Mouse (Mus musculus) neural tube, embryonic 12.5 days (tissue): ENCODE measurements around the gene Pgf. TPM values are rescaled to one million over a fixed set of nuclear protein-coding genes. Genes with fewer than 3 reads are reported as not detected.

Experiments used
- ATAC-seq: fragments of 200-750 bp; cut with Nextera tagmentation; 2 replicates; pipeline ENCODE4 v1.8.0; 2017; ENCODE audit warnings: low read depth, mild to moderate bottlenecking, moderate TSS enrichment, moderate library complexity; ENCODE audit not compliant: low FRiP score
- H3K27ac ChIP-seq: fragments of 300-500 bp; sonication (generic); 2 replicates; pipeline ENCODE4 v1.5.1; 2016
- H3K27me3 ChIP-seq: fragments of 300-500 bp; sonication (generic); replicated peaks from 2 replicates; pipeline ENCODE4 v1.6.1; 2016; ENCODE audit warnings: mild to moderate bottlenecking
- H3K36me3 ChIP-seq: fragments of 300-500 bp; sonication (generic); 2 replicates; pipeline ENCODE4 v1.6.1; 2016; ENCODE audit warnings: mild to moderate bottlenecking
- H3K4me1 ChIP-seq: fragments of 300-500 bp; sonication (generic); 2 replicates; pipeline ENCODE4 v1.6.1; 2016
- H3K4me2 ChIP-seq: fragments of 300-500 bp; sonication (generic); replicated peaks from 2 replicates; pipeline ENCODE4 v1.6.1; 2016; ENCODE audit warnings: mild to moderate bottlenecking
- H3K4me3 ChIP-seq: fragments of 300-500 bp; sonication (generic); 2 replicates; pipeline ENCODE4 v1.5.1; 2016
- H3K9ac ChIP-seq: fragments of 300-500 bp; sonication (generic); 2 replicates; pipeline ENCODE4 v1.6.1; 2016; ENCODE audit warnings: mild to moderate bottlenecking
- H3K9me3 ChIP-seq: fragments of 300-500 bp; sonication (generic); 2 replicates; pipeline ENCODE4 v1.6.1; 2016; ENCODE audit warnings: mild to moderate bottlenecking
- WGBS: fragments of 180-500 bp; shearing (Covaris S2); methylation state at CpG from one replicate; pipeline ENCODE4 v1.1.7; 2016; 5-methylcytosine and 5-hydroxymethylcytosine counted together
- polyA plus RNA-seq: library from polyadenylated mRNA; unstranded; fragments of >200 nt; fragmentation: Nextera tagmentation; extraction: Ambion mirVana; gene quantifications from 2 replicates; pipeline ENCODE4 v1.2.1, GENCODE M21; 2016

The Pgf gene
- polyA plus RNA-seq, 1 experiment from 2014 or later: 10.9 TPM

GRCm38 (mm10) chr12:85170284-85170947, 7.2 kb downstream of the Pgf start:
- Histone ChIP-seq H3K4me2 (no peak overlapping the region), H3K27ac (no peak overlapping the region), H3K36me3 (peaks cover 4% of the 10 kb centered on the region; the same call in 1 of the 2 replicates), H3K4me3 (no peak overlapping the region), H3K9me3 (no peaks in the 10 kb centered on the region), H3K9ac (no peak overlapping the region), H3K4me1 (peaks cover 14% of the 10 kb centered on the region), H3K27me3 (peaks cover 5% of the 10 kb centered on the region; the same call in 1 of the 2 replicates)
- 86% methylated on average over 11 of the region's 11 CpGs for WGBS
- ATAC-seq: no peak

GRCm38 (mm10) chr12:85169877-85170276, 7.7 kb downstream of the Pgf start:
- peak; percentile 43 for ATAC-seq
- Histone ChIP-seq H3K27ac (no peak overlapping the region), H3K4me1 (peaks cover 9% of the 10 kb centered on the region; the same call in 1 of the 2 replicates), H3K9me3 (no peaks in the 10 kb centered on the region), H3K4me3 (no peak overlapping the region), H3K4me2 (0 out of 2 replicates have a peak overlapping the region, but pooled peaks have one; percentile 49), H3K9ac (no peak overlapping the region), H3K36me3 (peaks cover 4% of the 10 kb centered on the region; the same call in 1 of the 2 replicates), H3K27me3 (peaks cover 5% of the 10 kb centered on the region; the same call in 1 of the 2 replicates)
- WGBS: 65% methylated on average over 3 of the region's 3 CpGs

GRCm38 (mm10) chr12:85169117-85169858, 8.3 kb downstream of the Pgf start:
- peak; percentile 86 for ATAC-seq
- Histone ChIP-seq H3K4me1 (peaks cover 9% of the 10 kb centered on the region; the same call in 1 of the 2 replicates), H3K9me3 (no peaks in the 10 kb centered on the region), H3K27me3 (peaks cover 5% of the 10 kb centered on the region; the same call in 1 of the 2 replicates), H3K36me3 (peaks cover 4% of the 10 kb centered on the region; the same call in 1 of the 2 replicates), H3K27ac (no peak overlapping the region), H3K4me2 (peak overlapping the region; percentile 49), H3K9ac (no peak overlapping the region), H3K4me3 (peak overlapping the region; percentile 11; the same call in 1 of the 2 replicates)
- 21% methylated on average over 27 of the region's 27 CpGs for WGBS

- H3K36me3 ChIP-seq: peaks cover 4% of the 10 kb centered on the region; the same call in 1 of the 2 replicates
- no peak overlapping the region for H3K27ac ChIP-seq
- no peak overlapping the region for H3K9ac ChIP-seq
- H3K4me3 ChIP-seq: no peak overlapping the region
- H3K4me2 ChIP-seq: no peak overlapping the region
- peaks cover 9% of the 10 kb centered on the region; the same call in 1 of the 2 replicates for H3K4me1 ChIP-seq
- no peaks in the 10 kb centered on the region for H3K9me3 ChIP-seq
- WGBS: 87% methylated on average over 9 of the region's 9 CpGs
- ATAC-seq: no peak
- H3K27me3 ChIP-seq: peaks cover 5% of the 10 kb centered on the region; the same call in 1 of the 2 replicates
Observed at GRCm38 (mm10) chr12:85166631-85167030, 11.0 kb downstream of the Pgf start.

GRCm38 (mm10) chr12:85164996-85165395, 12.6 kb downstream of the Pgf start:
- H3K4me2 ChIP-seq: no peak overlapping the region
- no peak overlapping the region for H3K4me3 ChIP-seq
- ATAC-seq: no peak
- H3K9me3 ChIP-seq: no peaks in the 10 kb centered on the region
- H3K4me1 ChIP-seq: peaks cover 9% of the 10 kb centered on the region; the same call in 1 of the 2 replicates
- no peak overlapping the region for H3K9ac ChIP-seq
- WGBS: 82% methylated on average over 5 of the region's 5 CpGs
- peaks cover 5% of the 10 kb centered on the region; the same call in 1 of the 2 replicates for H3K27me3 ChIP-seq
- no peak overlapping the region for H3K27ac ChIP-seq
- H3K36me3 ChIP-seq: peaks cover 4% of the 10 kb centered on the region; the same call in 1 of the 2 replicates

GRCm38 (mm10) chr12:85159592-85159991, 18.0 kb downstream of the Pgf start:
- Histone ChIP-seq H3K27me3 (no peaks in the 10 kb centered on the region), H3K4me2 (no peak overlapping the region), H3K9ac (no peak overlapping the region), H3K4me3 (no peak overlapping the region), H3K36me3 (no peaks in the 10 kb centered on the region), H3K27ac (no peak overlapping the region), H3K4me1 (no peaks in the 10 kb centered on the region), H3K9me3 (no peaks in the 10 kb centered on the region)
- WGBS: 79% methylated on average over 5 of the region's 5 CpGs
- no peak for ATAC-seq

GRCm38 (mm10) chr12:85158801-85159200, 18.8 kb downstream of the Pgf start:
- Histone ChIP-seq H3K4me3 (no peak overlapping the region), H3K4me2 (no peak overlapping the region), H3K9ac (no peak overlapping the region), H3K4me1 (no peaks in the 10 kb centered on the region), H3K27ac (no peak overlapping the region), H3K9me3 (no peaks in the 10 kb centered on the region), H3K27me3 (no peaks in the 10 kb centered on the region), H3K36me3 (no peaks in the 10 kb centered on the region)
- WGBS: 87% methylated on average over 8 of the region's 8 CpGs
- ATAC-seq: no peak

- Histone ChIP-seq H3K9me3 (no peaks in the 10 kb centered on the region), H3K4me3 (no peak overlapping the region), H3K9ac (no peak overlapping the region), H3K4me1 (no peaks in the 10 kb centered on the region), H3K27ac (no peak overlapping the region), H3K4me2 (no peak overlapping the region), H3K27me3 (no peaks in the 10 kb centered on the region), H3K36me3 (no peaks in the 10 kb centered on the region)
- no peak for ATAC-seq
- WGBS: 89% methylated on average over 14 of the region's 14 CpGs
Observed at GRCm38 (mm10) chr12:85157797-85158460, 19.7 kb downstream of the Pgf start.

- no peaks in the 10 kb centered on the region for H3K27me3 ChIP-seq
- H3K4me2 ChIP-seq: no peak overlapping the region
- no peak overlapping the region for H3K9ac ChIP-seq
- no peaks in the 10 kb centered on the region for H3K36me3 ChIP-seq
- H3K9me3 ChIP-seq: no peaks in the 10 kb centered on the region
- no peak overlapping the region for H3K27ac ChIP-seq
- 49% methylated on average over 6 of the region's 6 CpGs for WGBS
- no peaks in the 10 kb centered on the region for H3K4me1 ChIP-seq
- H3K4me3 ChIP-seq: no peak overlapping the region
- ATAC-seq: no peak
Observed at GRCm38 (mm10) chr12:85156324-85156723, 21.3 kb downstream of the Pgf start.

GRCm38 (mm10) chr12:85153011-85153410, 24.6 kb downstream of the Pgf start:
- no peaks in the 10 kb centered on the region for H3K36me3 ChIP-seq
- no peak for ATAC-seq
- peaks cover 8% of the 10 kb centered on the region for H3K4me1 ChIP-seq
- H3K9ac ChIP-seq: no peak overlapping the region
- H3K27me3 ChIP-seq: peaks cover 6% of the 10 kb centered on the region; the same call in 1 of the 2 replicates
- H3K4me3 ChIP-seq: no peak overlapping the region
- no peaks in the 10 kb centered on the region for H3K9me3 ChIP-seq
- WGBS: 81% methylated on average over 3 of the region's 3 CpGs
- H3K4me2 ChIP-seq: no peak overlapping the region
- no peak overlapping the region for H3K27ac ChIP-seq

- Histone ChIP-seq H3K4me1 (peaks cover 12% of the 10 kb centered on the region), H3K9me3 (no peaks in the 10 kb centered on the region), H3K27me3 (peaks cover 6% of the 10 kb centered on the region; the same call in 1 of the 2 replicates), H3K9ac (peak within 1 kb of the TSS; percentile 48), H3K27ac (no peak within 1 kb of the TSS), H3K4me3 (peak within 1 kb of the TSS; percentile 38), H3K36me3 (no peaks in the 10 kb centered on the region; the same call in 1 of the 2 replicates), H3K4me2 (peak within 1 kb of the TSS; percentile 59)
- WGBS: 16% methylated on average over 28 of the region's 28 CpGs
- ATAC-seq: peak; percentile 93
Observed at GRCm38 (mm10) chr12:85151002-85151774, 26.4 kb downstream of the Pgf start, which contains the start of gene Rps6kl1. Rps6kl1 (minus strand) TSS chr12:85151264.
